Mouse (Mus musculus): Measurements from ENCODE around the gene Rcbtb1. TPM values are rescaled to one million over a fixed set of nuclear protein-coding genes. Genes with fewer than 3 reads are reported as not detected.
"Not testable (repeated sequence)": the region's sequence is repeated elsewhere in the genome, so short reads cannot be mapped to it uniquely, and the experiment has no call there.

Rcbtb1 gene
- polyA plus RNA-seq, 1 experiment, result 50.2 TPM

DNA sequence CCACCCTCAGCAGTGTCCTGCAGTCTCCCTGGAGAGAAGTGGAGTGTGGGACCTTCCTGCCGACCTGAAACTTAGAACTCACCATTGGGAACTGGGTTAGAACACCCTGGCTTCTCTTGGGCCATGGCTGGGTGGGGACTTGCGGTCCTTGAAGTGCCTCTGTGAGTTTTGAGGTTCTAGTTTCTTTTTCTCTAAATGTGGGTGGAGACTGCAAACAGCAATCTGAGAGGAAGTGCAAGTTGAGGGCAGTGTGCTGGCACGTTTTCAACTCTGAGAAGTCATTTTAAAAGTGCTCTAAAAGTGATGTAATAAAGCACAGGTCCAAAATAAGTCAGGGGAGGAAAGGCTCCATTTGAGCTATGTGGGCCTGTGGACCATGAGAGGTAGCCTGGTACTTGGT, 59.0 kb downstream of the Rcbtb1 start, which contains the start of gene Gm6904:
Gene Gm6904 (minus strand): TSS at position 161 of the 400 bp plus-strand sequence.
- Histone ChIP-seq H3K4me1 (ENCODE audit: control insufficient read depth, insufficient read depth, low read length) (no peaks in the 10 kb centered on the region), H3K27ac (ENCODE audit: insufficient read depth, low read length) (no peak within 1 kb of the TSS), H3K4me3 (ENCODE audit: insufficient read depth, low read length) (no peak within 1 kb of the TSS)
- no peak for TF ChIP-seq CTCF (IDR thresholded peaks at IDR 0.05; ENCODE audit: borderline replicate concordance, insufficient read depth, low read length)
- no peak for TF ChIP-seq POLR2A (IDR thresholded peaks at IDR 0.05; ENCODE audit: low read depth, low read length)

DNA sequence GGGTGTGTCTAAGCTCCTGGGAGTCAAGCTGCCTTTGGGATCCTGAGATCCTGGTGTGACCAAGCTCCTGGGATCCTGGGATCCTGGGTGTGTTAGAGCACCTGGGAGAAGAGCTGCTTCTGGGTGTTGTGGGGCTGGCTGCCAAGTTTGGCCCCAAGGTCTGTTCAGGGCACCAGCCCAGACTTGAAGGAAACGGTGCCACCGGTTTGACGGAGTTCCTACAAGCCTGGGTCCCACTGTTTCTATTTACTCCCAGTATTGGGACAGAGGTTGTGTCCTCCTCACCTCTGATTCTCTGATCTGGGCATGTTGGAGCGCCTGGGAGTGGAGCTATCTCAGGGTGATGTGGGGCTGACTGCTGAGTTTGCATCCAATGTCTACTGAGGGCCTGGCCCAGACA, 74.0 kb downstream of the Rcbtb1 start:
- H3K4me1 ChIP-seq (ENCODE audit: control insufficient read depth, insufficient read depth, low read length); H3K4me3 ChIP-seq (ENCODE audit: insufficient read depth, low read length); H3K27ac ChIP-seq (ENCODE audit: insufficient read depth, low read length): not testable (repeated sequence)

Other genes with a start within 250 kb of the Rcbtb1 start
- not detected in 2 replicates for gene 1700129C05Rik, start 58.3 kb upstream of the Rcbtb1 start, polyA plus RNA-seq (2011; ENCODE audit: insufficient read length, low read depth, missing spikeins)
- not detected in 2 replicates for gene Gm5142, start 22.5 kb upstream of the Rcbtb1 start, polyA plus RNA-seq (2011; ENCODE audit: insufficient read length, low read depth, missing spikeins)
- not detected in 2 replicates for gene Gm6904, start 59.0 kb downstream of the Rcbtb1 start, polyA plus RNA-seq (2011; ENCODE audit: insufficient read length, low read depth, missing spikeins)
- not detected in 2 replicates for gene Phf11a, start 96.3 kb downstream of the Rcbtb1 start, polyA plus RNA-seq (2011; ENCODE audit: insufficient read length, low read depth, missing spikeins)
- not detected in 2 replicates for gene Phf11b, start 140.1 kb downstream of the Rcbtb1 start, polyA plus RNA-seq (2011; ENCODE audit: insufficient read length, low read depth, missing spikeins)
- 7.8 and 9.5 TPM in 2 replicates for gene Phf11d, start 164.3 kb downstream of the Rcbtb1 start, polyA plus RNA-seq (2011; ENCODE audit: insufficient read length, low read depth, missing spikeins)
- gene Phf11c, start 194.2 kb downstream of the Rcbtb1 start, polyA plus RNA-seq (2011; ENCODE audit: insufficient read length, low read depth, missing spikeins), result 0.73 and 1.4 TPM in 2 replicates
- 8.0 and 8.4 TPM in 2 replicates for gene Setdb2, start 239.7 kb downstream of the Rcbtb1 start, polyA plus RNA-seq (2011; ENCODE audit: insufficient read length, low read depth, missing spikeins)
- gene Cab39l, start 239.8 kb downstream of the Rcbtb1 start, polyA plus RNA-seq (2011; ENCODE audit: insufficient read length, low read depth, missing spikeins), result 32.3 and 35.2 TPM in 2 replicates

All from embryonic fibroblast, embryonic 13.5 days (primary cell).